Mouse (Mus musculus): ENCODE measurements around the gene Fam234b. TPM values are rescaled to one million over a fixed set of nuclear protein-coding genes. Genes with fewer than 3 reads are reported as not detected.

Gene Fam234b
- polyA plus RNA-seq, 1 experiment from 2014 or later: 31.8 TPM

DNA sequence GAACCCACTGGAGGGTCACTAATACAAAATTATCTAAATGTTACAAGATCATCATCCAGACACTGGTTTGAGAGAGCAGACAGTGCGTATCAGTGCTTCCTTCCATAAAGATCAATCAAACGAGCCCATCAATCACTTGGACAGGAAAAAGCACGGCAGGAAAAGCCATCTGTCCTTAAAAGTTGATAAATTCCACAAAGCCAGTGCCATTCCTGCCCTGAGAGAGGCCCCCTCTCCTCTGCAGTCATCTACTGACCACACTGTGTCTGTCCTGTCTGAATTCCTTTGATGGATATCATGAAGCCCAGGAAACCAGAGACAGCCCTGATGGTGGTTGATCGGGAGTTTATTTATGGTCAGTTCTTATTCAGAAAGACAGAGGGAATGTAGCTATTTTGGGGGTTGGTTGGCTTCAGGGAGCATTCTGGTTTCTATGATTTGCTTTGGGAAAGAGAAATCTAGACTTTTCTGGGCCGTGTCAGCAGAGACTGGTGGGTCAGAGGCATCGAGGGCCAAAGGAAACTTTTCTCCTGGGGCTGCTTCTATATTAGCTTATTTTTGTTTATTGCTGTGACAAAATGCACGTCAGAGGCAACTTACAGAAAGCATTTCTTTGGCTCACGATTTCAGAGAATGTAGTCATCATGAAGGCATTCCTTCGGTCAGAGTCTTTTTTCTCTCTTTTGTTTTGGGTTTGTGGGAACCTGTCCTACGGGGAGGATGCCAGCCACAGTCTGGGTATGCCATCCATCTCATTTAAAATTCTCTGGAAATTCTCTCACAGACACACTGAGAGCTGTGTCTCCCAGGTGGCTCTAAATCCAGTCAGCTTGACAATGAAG, 10.5 kb upstream of the Fam234b start:
- WGBS: 50% methylated on average over 10 of the region's 10 CpGs
- Histone ChIP-seq H3K9ac (ENCODE audit: low read depth, low read length) (no peak overlapping the region), H3K9me3 (replicated peaks; ENCODE audit: low read length) (no peaks in the 10 kb centered on the region), H3K4me1 (replicated peaks; ENCODE audit: insufficient read depth, low read length) (no peaks in the 10 kb centered on the region), H3K4me2 (ENCODE audit: low read length) (no peak overlapping the region), H3K4me3 (replicated peaks; ENCODE audit: low read depth, low read length) (no peak overlapping the region), H3K27ac (no peak overlapping the region), H3K27me3 (ENCODE audit: insufficient read depth, low read length) (no peaks in the 10 kb centered on the region), H3K36me3 (ENCODE audit: insufficient read depth, low read length) (no peaks in the 10 kb centered on the region)
- DNase-seq (ENCODE audit: low spot score) (no peak), ATAC-seq (replicated peaks; ENCODE audit: low FRiP score, low read depth) (no peak)
- no peak for TF ChIP-seq CTCF (IDR thresholded peaks at IDR 0.05; ENCODE audit: low read depth)

- ATAC-seq (replicated peaks; ENCODE audit: low FRiP score, low read depth) (no peak), DNase-seq (ENCODE audit: low spot score) (no peak)
- 52% methylated on average over 4 of the region's 4 CpGs for WGBS
- no peak for TF ChIP-seq CTCF (IDR thresholded peaks at IDR 0.05; ENCODE audit: low read depth)
- Histone ChIP-seq H3K9me3 (replicated peaks; ENCODE audit: low read length) (no peaks in the 10 kb centered on the region), H3K36me3 (ENCODE audit: insufficient read depth, low read length) (no peaks in the 10 kb centered on the region), H3K4me2 (ENCODE audit: low read length) (no peak overlapping the region), H3K9ac (ENCODE audit: low read depth, low read length) (no peak overlapping the region), H3K27me3 (ENCODE audit: insufficient read depth, low read length) (no peaks in the 10 kb centered on the region), H3K4me1 (replicated peaks; ENCODE audit: insufficient read depth, low read length) (no peaks in the 10 kb centered on the region), H3K4me3 (replicated peaks; ENCODE audit: low read depth, low read length) (no peak overlapping the region), H3K27ac (no peak overlapping the region)
These were observed 9.1 kb upstream of the Fam234b start for GRCm38 (mm10) chr6:135188629-135189028.

DNA sequence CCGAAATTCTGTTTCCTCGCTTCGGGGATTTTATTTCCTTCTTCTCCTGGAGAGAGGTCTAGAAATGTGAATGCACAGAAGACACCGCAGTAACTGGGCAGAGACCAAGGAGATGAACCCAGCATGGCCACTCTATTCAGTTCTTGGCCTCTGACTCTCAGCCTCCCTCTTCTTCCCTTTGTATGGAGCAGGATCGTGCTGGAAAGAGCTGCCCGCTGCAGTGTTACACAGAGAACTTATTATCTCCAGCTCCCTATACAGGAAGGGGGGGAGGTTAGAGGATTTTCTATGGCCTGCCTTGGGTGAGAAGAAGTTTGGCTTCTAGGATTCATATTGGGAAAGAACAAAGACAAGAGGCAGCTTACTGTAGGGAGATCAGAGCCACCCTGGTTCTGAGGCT, 7.7 kb upstream of the Fam234b start:
- H3K9ac ChIP-seq (ENCODE audit: low read depth, low read length): no peak overlapping the region
- H3K4me1 ChIP-seq (replicated peaks; ENCODE audit: insufficient read depth, low read length): 0 out of 2 replicates have a peak, but pooled peaks cover 3% of the 10 kb centered on the region
- DNase-seq (ENCODE audit: low spot score): no peak
- H3K4me3 ChIP-seq (replicated peaks; ENCODE audit: low read depth, low read length): no peak overlapping the region
- TF ChIP-seq CTCF (IDR thresholded peaks at IDR 0.05; ENCODE audit: low read depth): no peak
- H3K27me3 ChIP-seq (ENCODE audit: insufficient read depth, low read length): no peaks in the 10 kb centered on the region
- H3K27ac ChIP-seq: no peak overlapping the region
- 65% methylated on average over 6 of the region's 6 CpGs for WGBS
- no peaks in the 10 kb centered on the region for H3K9me3 ChIP-seq (replicated peaks; ENCODE audit: low read length)
- ATAC-seq (replicated peaks; ENCODE audit: low FRiP score, low read depth): no peak
- no peak overlapping the region for H3K4me2 ChIP-seq (ENCODE audit: low read length)
- no peaks in the 10 kb centered on the region for H3K36me3 ChIP-seq (ENCODE audit: insufficient read depth, low read length)

GRCm38 (mm10) chr6:135191906-135192305, 5.9 kb upstream of the Fam234b start:
- Histone ChIP-seq H3K27ac (no peak overlapping the region), H3K9ac (ENCODE audit: low read depth, low read length) (no peak overlapping the region), H3K4me2 (ENCODE audit: low read length) (no peak overlapping the region), H3K27me3 (ENCODE audit: insufficient read depth, low read length) (no peaks in the 10 kb centered on the region), H3K4me1 (replicated peaks; ENCODE audit: insufficient read depth, low read length) (0 out of 2 replicates have a peak, but pooled peaks cover 3% of the 10 kb centered on the region), H3K36me3 (ENCODE audit: insufficient read depth, low read length) (no peaks in the 10 kb centered on the region), H3K4me3 (replicated peaks; ENCODE audit: low read depth, low read length) (no peak overlapping the region), H3K9me3 (replicated peaks; ENCODE audit: low read length) (no peaks in the 10 kb centered on the region)
- ATAC-seq (replicated peaks; ENCODE audit: low FRiP score, low read depth) (no peak), DNase-seq (ENCODE audit: low spot score) (no peak)
- TF ChIP-seq CTCF (IDR thresholded peaks at IDR 0.05; ENCODE audit: low read depth): no peak
- 83% methylated on average over 1 of the region's 1 CpGs for WGBS

- Histone ChIP-seq H3K9me3 (replicated peaks; ENCODE audit: low read length) (no peaks in the 10 kb centered on the region), H3K36me3 (ENCODE audit: insufficient read depth, low read length) (no peaks in the 10 kb centered on the region), H3K27ac (no peak overlapping the region), H3K27me3 (ENCODE audit: insufficient read depth, low read length) (no peaks in the 10 kb centered on the region), H3K4me1 (replicated peaks; ENCODE audit: insufficient read depth, low read length) (0 out of 2 replicates have a peak, but pooled peaks cover 3% of the 10 kb centered on the region), H3K4me2 (ENCODE audit: low read length) (no peak overlapping the region), H3K4me3 (replicated peaks; ENCODE audit: low read depth, low read length) (no peak overlapping the region), H3K9ac (ENCODE audit: low read depth, low read length) (no peak overlapping the region)
- DNase-seq (ENCODE audit: low spot score): no peak
- no peak for ATAC-seq (replicated peaks; ENCODE audit: low FRiP score, low read depth)
- TF ChIP-seq CTCF (IDR thresholded peaks at IDR 0.05; ENCODE audit: low read depth): no peak
- 83% methylated on average over 8 of the region's 8 CpGs for WGBS
These were observed 4.8 kb upstream of the Fam234b start for GRCm38 (mm10) chr6:135192993-135193392.

DNA sequence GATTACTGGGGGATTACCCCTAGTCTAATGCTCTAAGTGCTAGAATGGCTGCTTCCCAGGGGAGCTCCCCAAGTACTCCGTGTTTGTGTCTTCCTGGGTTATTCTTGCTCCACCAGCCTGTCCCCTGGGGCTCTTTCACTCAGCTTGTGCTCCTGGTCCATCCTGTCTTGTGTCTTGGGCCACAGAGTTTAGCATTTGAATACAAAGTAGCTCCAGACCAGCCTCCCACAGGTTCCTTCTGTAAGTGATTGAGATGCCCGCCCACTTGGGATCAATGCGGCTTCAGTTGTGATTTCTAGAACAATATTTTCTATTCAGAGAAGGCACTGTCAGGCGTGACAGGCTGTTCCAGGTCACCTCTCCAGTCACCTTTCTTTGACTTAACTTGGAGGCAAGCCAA, 4.0 kb upstream of the Fam234b start:
- Histone ChIP-seq H3K4me2 (ENCODE audit: low read length) (no peak overlapping the region), H3K9ac (ENCODE audit: low read depth, low read length) (no peak overlapping the region), H3K4me1 (replicated peaks; ENCODE audit: insufficient read depth, low read length) (0 out of 2 replicates have a peak, but pooled peaks cover 3% of the 10 kb centered on the region), H3K27ac (no peak overlapping the region), H3K9me3 (replicated peaks; ENCODE audit: low read length) (no peaks in the 10 kb centered on the region), H3K36me3 (ENCODE audit: insufficient read depth, low read length) (no peaks in the 10 kb centered on the region), H3K4me3 (replicated peaks; ENCODE audit: low read depth, low read length) (no peak overlapping the region), H3K27me3 (ENCODE audit: insufficient read depth, low read length) (no peaks in the 10 kb centered on the region)
- 32% methylated on average over 4 of the region's 4 CpGs for WGBS
- ATAC-seq (replicated peaks; ENCODE audit: low FRiP score, low read depth) (no peak), DNase-seq (ENCODE audit: low spot score) (no peak)
- TF ChIP-seq CTCF (IDR thresholded peaks at IDR 0.05; ENCODE audit: low read depth): no peak
